Mouse (Mus musculus): Measurements from ENCODE around the gene Fbxo33. TPM values are rescaled to one million over a fixed set of nuclear protein-coding genes. Genes with fewer than 3 reads are reported as not detected.

Fbxo33 gene
- polyA plus RNA-seq, 1 experiment from 2014 or later = 9.1 TPM

GRCm38 (mm10) chr12:59194341-59195003 is 25.1 kb downstream of the Fbxo33 start:
- H3K4me1 ChIP-seq = no peaks in the 10 kb centered on the region
- no peak overlapping the region for H3K9ac ChIP-seq
- H3K9me3 ChIP-seq = no peaks in the 10 kb centered on the region
- no peak overlapping the region for H3K4me3 ChIP-seq (replicated peaks)
- no peak overlapping the region for H3K4me2 ChIP-seq
- ATAC-seq (ENCODE audit: insufficient read depth, low FRiP score, low read depth) = peak; percentile 61; the same call in 1 of the 2 replicates
- peaks cover 11% of the 10 kb centered on the region; the same call in 1 of the 2 replicates for H3K36me3 ChIP-seq
- H3K27ac ChIP-seq = no peak overlapping the region
- H3K27me3 ChIP-seq (replicated peaks) = no peaks in the 10 kb centered on the region
- 61% methylated on average over 9 of the region's 9 CpGs for WGBS

- Histone ChIP-seq H3K9ac (no peak overlapping the region), H3K4me3 (replicated peaks) (no peak overlapping the region), H3K36me3 (peaks cover 9% of the 10 kb centered on the region; the same call in 1 of the 2 replicates), H3K4me1 (no peaks in the 10 kb centered on the region), H3K4me2 (no peak overlapping the region), H3K9me3 (no peaks in the 10 kb centered on the region), H3K27me3 (replicated peaks) (no peaks in the 10 kb centered on the region), H3K27ac (no peak overlapping the region)
- ATAC-seq (ENCODE audit: insufficient read depth, low FRiP score, low read depth) = no peak
- 71% methylated on average over 3 of the region's 3 CpGs for WGBS
Observed at GRCm38 (mm10) chr12:59193637-59194036, 25.9 kb downstream of the Fbxo33 start.

DNA sequence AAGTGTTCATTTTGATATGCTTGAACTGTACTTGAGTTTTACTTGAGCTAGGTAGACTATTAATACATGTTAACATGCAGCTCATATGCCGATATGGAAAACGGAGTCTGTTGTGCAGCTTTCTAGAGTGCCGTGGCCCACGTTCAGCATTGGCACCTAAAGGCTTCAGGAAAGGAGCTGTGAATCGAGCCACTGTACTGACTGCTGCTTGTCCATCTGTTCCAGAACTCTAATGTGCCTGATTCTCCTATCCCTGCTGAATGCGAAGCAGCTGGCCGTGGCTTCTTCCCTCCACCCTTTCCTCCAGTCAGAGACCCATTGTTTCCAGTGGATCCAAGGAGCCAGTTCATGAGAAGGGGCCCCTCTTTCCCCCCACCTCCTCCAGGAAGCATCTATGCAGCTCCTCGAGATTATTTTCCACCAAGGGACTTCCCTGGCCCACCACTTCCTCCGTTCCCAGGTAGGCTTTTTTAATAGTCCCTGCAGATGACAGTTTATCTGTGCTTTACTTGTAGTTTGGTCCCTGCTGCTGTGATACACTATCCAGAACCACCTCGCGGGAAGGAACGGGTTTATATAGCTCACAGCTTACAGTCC is 31.3 kb downstream of the Fbxo33 start:
- WGBS = 84% methylated on average over 12 of the region's 12 CpGs
- no peak for ATAC-seq (ENCODE audit: insufficient read depth, low FRiP score, low read depth)
- Histone ChIP-seq H3K36me3 (peaks cover 38% of the 10 kb centered on the region), H3K4me1 (no peaks in the 10 kb centered on the region), H3K27me3 (replicated peaks) (no peaks in the 10 kb centered on the region), H3K4me2 (no peak overlapping the region), H3K9me3 (no peaks in the 10 kb centered on the region), H3K9ac (no peak overlapping the region), H3K4me3 (replicated peaks) (no peak overlapping the region), H3K27ac (no peak overlapping the region)

DNA sequence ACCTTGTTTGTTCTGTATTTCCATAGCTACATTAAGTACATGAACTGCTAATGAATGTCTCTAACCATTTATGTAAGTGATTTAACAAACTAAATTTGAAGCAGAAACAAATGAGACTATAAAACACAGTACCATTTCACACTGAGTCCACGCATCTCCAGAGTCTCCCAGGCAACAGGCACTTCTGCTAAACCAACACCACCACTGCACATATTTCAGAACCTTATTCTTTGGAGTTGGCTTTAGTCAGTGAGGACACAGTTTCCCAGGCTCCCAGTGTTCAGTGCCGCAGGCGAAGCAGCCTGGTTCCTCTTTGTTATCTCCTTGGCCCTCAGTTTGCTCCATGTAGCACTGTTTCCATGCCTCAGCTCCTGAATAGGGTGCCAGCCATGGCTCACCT is 41.7 kb downstream of the Fbxo33 start:
- ATAC-seq (ENCODE audit: insufficient read depth, low FRiP score, low read depth) = no peak
- 91% methylated on average over 3 of the region's 3 CpGs for WGBS
- H3K27me3 ChIP-seq (replicated peaks) = no peaks in the 10 kb centered on the region
- no peak overlapping the region for H3K4me2 ChIP-seq
- no peaks in the 10 kb centered on the region for H3K9me3 ChIP-seq
- H3K4me3 ChIP-seq (replicated peaks) = no peak overlapping the region
- no peaks in the 10 kb centered on the region for H3K4me1 ChIP-seq
- H3K36me3 ChIP-seq = peaks cover 42% of the 10 kb centered on the region
- no peak overlapping the region for H3K9ac ChIP-seq
- no peak overlapping the region for H3K27ac ChIP-seq

DNA sequence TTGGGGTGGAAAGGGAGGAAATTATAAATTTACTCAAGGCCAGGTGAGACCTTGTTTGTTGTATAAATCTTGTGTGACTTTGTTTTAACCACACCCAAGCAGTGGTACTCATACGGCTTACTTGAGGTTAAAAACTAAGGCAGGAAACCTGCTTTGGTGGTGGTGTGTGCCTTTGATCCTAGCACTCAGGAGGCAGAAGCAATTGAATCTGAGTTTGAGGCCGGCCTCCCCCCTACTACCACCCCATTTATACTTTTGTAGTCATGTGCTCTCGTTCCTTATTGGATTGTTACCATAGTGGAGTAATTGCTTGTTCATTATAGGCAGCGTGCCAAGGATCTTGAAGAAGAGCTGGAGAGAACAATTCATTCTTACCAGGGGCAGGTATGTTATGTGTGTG is 49.6 kb downstream of the Fbxo33 start:
- Histone ChIP-seq H3K4me2 (no peak overlapping the region), H3K9ac (no peak overlapping the region), H3K9me3 (no peaks in the 10 kb centered on the region), H3K4me1 (no peaks in the 10 kb centered on the region), H3K4me3 (replicated peaks) (no peak overlapping the region), H3K36me3 (peaks cover 19% of the 10 kb centered on the region; the same call in 1 of the 2 replicates), H3K27me3 (replicated peaks) (no peaks in the 10 kb centered on the region), H3K27ac (no peak overlapping the region)
- no peak for ATAC-seq (ENCODE audit: insufficient read depth, low FRiP score, low read depth)
- 82% methylated on average over 4 of the region's 4 CpGs for WGBS

- ATAC-seq (ENCODE audit: insufficient read depth, low FRiP score, low read depth) = no peak
- no peak overlapping the region for H3K9ac ChIP-seq
- H3K4me1 ChIP-seq = no peaks in the 10 kb centered on the region
- H3K4me2 ChIP-seq = no peak overlapping the region
- no peaks in the 10 kb centered on the region for H3K9me3 ChIP-seq
- no peak overlapping the region for H3K4me3 ChIP-seq (replicated peaks)
- H3K27ac ChIP-seq = no peak overlapping the region
- H3K36me3 ChIP-seq = peaks cover 25% of the 10 kb centered on the region; the same call in 1 of the 2 replicates
- no peaks in the 10 kb centered on the region for H3K27me3 ChIP-seq (replicated peaks)
- 90% methylated on average over 4 of the region's 4 CpGs for WGBS
Observed at GRCm38 (mm10) chr12:59166557-59166956, 53.0 kb downstream of the Fbxo33 start.

- ATAC-seq (ENCODE audit: insufficient read depth, low FRiP score, low read depth) = no peak
- no peak overlapping the region for H3K4me3 ChIP-seq (replicated peaks)
- H3K27ac ChIP-seq = no peak overlapping the region
- H3K4me1 ChIP-seq = no peaks in the 10 kb centered on the region
- no peak overlapping the region for H3K9ac ChIP-seq
- no peaks in the 10 kb centered on the region for H3K9me3 ChIP-seq
- no peak overlapping the region for H3K4me2 ChIP-seq
- no peaks in the 10 kb centered on the region for H3K27me3 ChIP-seq (replicated peaks)
- WGBS = 85% methylated on average over 6 of the region's 6 CpGs
- H3K36me3 ChIP-seq = peaks cover 25% of the 10 kb centered on the region; the same call in 1 of the 2 replicates
Observed at GRCm38 (mm10) chr12:59164522-59164921, 55.0 kb downstream of the Fbxo33 start.

DNA sequence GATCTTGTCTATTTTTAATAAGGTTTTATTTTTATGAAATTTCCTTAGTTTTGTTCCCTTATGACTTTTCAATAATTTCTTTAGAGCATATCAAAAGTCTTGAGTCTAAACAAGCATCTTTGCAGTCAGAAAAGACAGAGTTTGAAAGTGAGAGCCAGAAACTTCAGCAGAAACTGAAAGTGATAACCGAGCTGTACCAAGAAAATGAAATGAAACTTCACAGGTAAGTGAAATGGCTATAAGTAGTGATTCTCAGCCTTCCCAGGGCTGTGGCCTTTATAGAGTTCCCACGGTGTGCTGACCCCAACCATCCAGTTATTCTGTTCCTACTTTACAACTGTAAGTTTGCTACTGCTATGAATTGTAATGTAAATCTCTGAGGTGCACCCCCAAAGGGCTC is 56.7 kb downstream of the Fbxo33 start:
- Histone ChIP-seq H3K9me3 (no peaks in the 10 kb centered on the region), H3K4me2 (no peak overlapping the region), H3K27me3 (replicated peaks) (no peaks in the 10 kb centered on the region), H3K4me1 (no peaks in the 10 kb centered on the region), H3K9ac (no peak overlapping the region), H3K4me3 (replicated peaks) (no peak overlapping the region), H3K27ac (no peak overlapping the region), H3K36me3 (peaks cover 37% of the 10 kb centered on the region)
- ATAC-seq (ENCODE audit: insufficient read depth, low FRiP score, low read depth) = no peak
- 89% methylated on average over 2 of the region's 2 CpGs for WGBS

DNA sequence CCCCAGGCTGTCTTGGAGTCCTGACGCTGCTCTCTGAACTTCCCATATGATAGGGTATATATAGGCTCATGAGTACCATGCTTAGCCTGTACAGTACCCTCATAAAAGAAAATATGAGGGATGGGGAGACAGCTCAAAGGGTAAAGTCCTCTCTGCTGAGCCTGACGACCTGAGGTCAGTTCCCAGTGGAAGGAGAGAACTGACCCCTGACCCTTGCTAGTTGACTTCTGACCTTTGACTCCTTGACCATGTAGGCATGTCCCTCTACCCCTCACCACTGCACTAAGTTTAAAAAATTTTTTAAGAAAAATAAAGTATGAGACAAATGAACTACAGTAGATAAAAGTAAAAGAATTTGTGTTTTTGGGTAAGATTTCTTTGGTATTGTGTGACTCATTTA is 58.4 kb downstream of the Fbxo33 start:
- H3K4me3 ChIP-seq (replicated peaks) = no peak overlapping the region
- peaks cover 45% of the 10 kb centered on the region for H3K36me3 ChIP-seq
- H3K4me2 ChIP-seq = no peak overlapping the region
- no peaks in the 10 kb centered on the region for H3K27me3 ChIP-seq (replicated peaks)
- no peak overlapping the region for H3K9ac ChIP-seq
- H3K4me1 ChIP-seq = no peaks in the 10 kb centered on the region
- no peak for ATAC-seq (ENCODE audit: insufficient read depth, low FRiP score, low read depth)
- H3K27ac ChIP-seq = no peak overlapping the region
- H3K9me3 ChIP-seq = no peaks in the 10 kb centered on the region
- 52% methylated on average over 2 of the region's 2 CpGs for WGBS

Small RNA genes lying within 50 kb of the gene (microRNA-seq; reads per million reads assigned to microRNA genes)
- gene Gm27284 = not detected

Other genes with a start within 250 kb of the Fbxo33 start
- 63.7 and 68.6 TPM in 2 replicates for gene Sec23a, start 207.7 kb downstream of the Fbxo33 start, polyA plus RNA-seq (2015; fragmentation: Nextera tagmentation; extraction: Ambion mirVana)
- 24.2 and 27.0 TPM in 2 replicates for gene Gemin2, start 206.3 kb downstream of the Fbxo33 start, polyA plus RNA-seq (2015; fragmentation: Nextera tagmentation; extraction: Ambion mirVana)
- 91.5 and 92.2 TPM in 2 replicates for gene Trappc6b, start 158.3 kb downstream of the Fbxo33 start, polyA plus RNA-seq (2015; fragmentation: Nextera tagmentation; extraction: Ambion mirVana)
- gene Pnn, start 152.8 kb downstream of the Fbxo33 start, polyA plus RNA-seq (2015; fragmentation: Nextera tagmentation; extraction: Ambion mirVana) = 112 and 113 TPM in 2 replicates
- gene Mia2, start 123.9 kb downstream of the Fbxo33 start, polyA plus RNA-seq (2015; fragmentation: Nextera tagmentation; extraction: Ambion mirVana) = 80.9 and 82.1 TPM in 2 replicates

All from stomach, embryonic 15.5 days (tissue).